Mouse (Mus musculus) liver, postnatal 0 days (tissue): ENCODE results near the gene Xaf1.

Experiments used
- CTCF ChIP-seq: sonication (generic); IDR thresholded peaks from 2 replicates; pipeline ENCODE4 v1.5.1; 2016; ENCODE audit warnings: antibody characterized with exemption, low read depth
- EP300 ChIP-seq: IDR thresholded peaks from 2 replicates; pipeline ENCODE4 v1.6.1; 2016; ENCODE audit warnings: antibody characterized with exemption, low read depth, mild to moderate bottlenecking

DNA sequence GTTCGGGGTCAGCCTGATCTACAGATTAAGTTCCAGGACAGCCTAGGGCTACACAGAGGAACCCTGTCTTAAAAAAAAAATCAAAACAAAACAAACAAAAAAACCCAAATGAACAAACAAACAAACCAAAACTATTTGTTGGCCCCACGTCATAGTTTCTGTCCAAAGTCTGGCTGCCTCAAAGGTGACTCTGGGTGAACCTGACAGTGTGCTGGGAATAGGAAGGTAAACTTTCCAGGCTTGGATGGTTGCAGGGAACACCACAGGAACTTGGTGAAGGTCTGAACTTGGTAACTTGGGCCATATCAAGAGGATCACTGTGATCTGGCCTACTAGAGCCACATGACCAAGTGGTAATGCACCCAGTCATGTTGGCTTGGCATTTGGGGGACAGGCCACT lies 45.0 kb upstream of the Xaf1 start:
- TF ChIP-seq CTCF (no peak), EP300 (no peak)
